Mouse (Mus musculus) liver, adult 2 months (tissue): ENCODE measurements around the gene Dyrk1a. TPM values are rescaled to one million over a fixed set of nuclear protein-coding genes. Genes with fewer than 3 reads are reported as not detected.

Source experiments
- DNase-seq: peaks from one replicate; pipeline ENCODE4 v3.0.0-alpha.2; 2011; ENCODE audit warnings: low read depth, low spot score; ENCODE audit errors: extremely low read depth
- H3K27ac ChIP-seq: fragments of 200-500 bp; replicated peaks from 2 replicates; pipeline ENCODE4 v1.5.1; 2012; ENCODE audit warnings: low read depth, mild to moderate bottlenecking, control low read depth, inconsistent platforms, low read length; ENCODE audit not compliant: insufficient read depth
- H3K27me3 ChIP-seq: fragments of 200-500 bp; 2 replicates; pipeline ENCODE4 v1.6.1; 2012; ENCODE audit warnings: mild to moderate bottlenecking, moderate library complexity, low read length, inconsistent platforms; ENCODE audit not compliant: control insufficient read depth, insufficient read depth
- H3K36me3 ChIP-seq: fragments of 200-500 bp; 2 replicates; pipeline ENCODE4 v1.6.1; 2012; ENCODE audit warnings: low read length, inconsistent platforms; ENCODE audit not compliant: control insufficient read depth, insufficient read depth
- H3K4me1 ChIP-seq: fragments of 200-500 bp; 2 replicates; pipeline ENCODE4 v1.6.1; 2011; ENCODE audit warnings: low read length; ENCODE audit not compliant: control insufficient read depth, insufficient read depth
- H3K4me3 ChIP-seq: fragments of 200-500 bp; 2 replicates; pipeline ENCODE4 v1.5.1; 2011; ENCODE audit warnings: low read depth, mild to moderate bottlenecking, control low read depth, low read length, moderate library complexity; ENCODE audit not compliant: insufficient read depth
- H3K79me2 ChIP-seq: fragments of 200-500 bp; 2 replicates; pipeline ENCODE4 v1.6.1; 2012; ENCODE audit warnings: inconsistent platforms, mild to moderate bottlenecking, low read length, moderate library complexity; ENCODE audit not compliant: control insufficient read depth, insufficient read depth
- H3K9ac ChIP-seq: fragments of 200-500 bp; 2 replicates; pipeline ENCODE4 v1.6.1; 2012; ENCODE audit warnings: low read depth, mild to moderate bottlenecking, control low read depth, inconsistent platforms, low read length
- CTCF ChIP-seq: fragments of 200-500 bp; IDR thresholded peaks from 2 replicates; pipeline ENCODE4 v1.5.1; 2011; ENCODE audit warnings: low read depth, low read length, control low read depth
- POLR2A ChIP-seq: fragments of 200-500 bp; IDR thresholded peaks from 2 replicates; pipeline ENCODE4 v1.6.1; 2011; ENCODE audit warnings: low read length, control low read depth; ENCODE audit not compliant: insufficient read depth; ENCODE audit errors: extremely low read depth
- whole genome bisulfite sequencing: fragments of 180-500 bp; shearing (Covaris S2); methylation state at CpG from one replicate; pipeline ENCODE4 v1.1.7; 2018; 5-methylcytosine and 5-hydroxymethylcytosine counted together
- polyA plus RNA-seq: library from polyadenylated mRNA; depleted of rRNA; stranded (reverse); fragments of >200 nt; gene quantifications from 2 replicates; pipeline ENCODE4 v1.2.3, GENCODE M21; 2012; rRNA removed
- total RNA-seq: library from RNA; depleted of rRNA; stranded (reverse); fragments of >200 nt; gene quantifications from 2 replicates; pipeline ENCODE4 v1.2.3, GENCODE M21; 2014; rRNA removed

The Dyrk1a gene
- total RNA-seq (12.2 and 12.6 TPM in 2 replicates), polyA plus RNA-seq (10.9 and 13.6 TPM in 2 replicates)

DNA sequence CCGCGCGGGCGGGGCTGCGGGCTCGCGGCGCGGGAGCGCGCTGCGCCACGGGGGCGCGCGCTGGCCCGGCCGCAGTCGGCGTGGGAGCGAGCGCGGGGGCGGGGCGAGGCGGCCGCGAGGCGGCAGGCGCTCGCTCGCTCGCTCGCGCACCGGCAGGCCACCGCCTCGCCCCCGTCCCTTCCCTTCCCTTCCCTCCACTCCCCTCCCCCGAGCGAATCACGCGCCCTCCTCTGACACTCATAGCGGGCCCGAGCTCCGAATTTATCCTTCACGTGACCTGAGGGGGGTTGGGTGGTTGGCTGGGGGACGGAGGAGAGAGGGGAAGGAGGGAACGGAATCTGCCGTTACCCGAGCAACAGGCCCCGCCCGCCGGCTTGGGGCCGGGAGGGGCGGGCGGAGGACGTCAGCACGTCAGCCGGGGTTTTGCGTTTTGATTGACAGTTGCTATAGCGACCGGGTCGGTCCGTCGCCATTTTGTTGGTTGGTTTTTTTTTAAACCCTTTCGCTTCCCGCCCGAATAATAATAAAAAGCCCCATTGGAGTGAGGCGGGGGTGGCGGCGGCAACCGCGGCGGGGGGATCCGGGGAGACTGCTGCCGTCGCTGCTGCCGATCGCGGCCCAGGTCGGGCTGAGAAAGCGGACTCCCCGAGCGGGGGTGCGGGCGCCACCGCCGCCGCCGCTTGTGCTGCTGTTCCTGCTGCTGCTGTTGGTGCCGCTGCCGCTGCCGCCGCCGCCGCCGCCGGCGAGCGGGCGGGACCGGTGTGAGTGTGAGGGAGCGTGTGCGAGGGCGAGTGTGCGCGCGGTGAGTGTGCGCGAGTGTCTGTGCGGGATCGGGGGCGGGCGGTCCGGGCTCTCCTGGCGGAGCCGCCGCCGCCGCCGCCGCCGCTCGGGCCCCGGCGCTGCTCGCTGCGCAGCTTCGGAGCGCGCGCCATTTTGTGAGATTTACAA is at the start of gene Dyrk1a:
Gene Dyrk1a, plus strand, starts transcription at position 782 of the 948 bp plus-strand sequence.
- WGBS = under 1% methylated on average over 107 of the region's 133 CpGs
- H3K79me2 ChIP-seq = peaks cover 22% of the 10 kb centered on the region; the same call in 1 of the 2 replicates
- H3K27me3 ChIP-seq = no peaks in the 10 kb centered on the region
- TF ChIP-seq CTCF (no peak), POLR2A (0 out of 2 replicates have a peak, but pooled peaks have one; percentile 17)
- peaks cover 18% of the 10 kb centered on the region for H3K4me1 ChIP-seq
- H3K36me3 ChIP-seq = no peaks in the 10 kb centered on the region
- peak within 1 kb of the TSS; percentile 100 for H3K9ac ChIP-seq
- peak within 1 kb of the TSS; percentile 100 for H3K27ac ChIP-seq
- DNase-seq = peak; percentile 93
- H3K4me3 ChIP-seq = peak within 1 kb of the TSS; percentile 99

GRCm38 (mm10) chr16:94523594-94524377 is 46.0 kb upstream of the Dyrk1a start:
- H3K79me2 ChIP-seq = peaks cover 16% of the 10 kb centered on the region; the same call in 1 of the 2 replicates
- no peaks in the 10 kb centered on the region for H3K27me3 ChIP-seq
- 53% methylated on average over 6 of the region's 6 CpGs for WGBS
- H3K27ac ChIP-seq = no peak overlapping the region
- TF ChIP-seq POLR2A = no peak
- TF ChIP-seq CTCF = no peak
- H3K4me1 ChIP-seq = peaks cover 15% of the 10 kb centered on the region
- no peaks in the 10 kb centered on the region for H3K36me3 ChIP-seq
- peak overlapping the region; percentile 28; the same call in 1 of the 2 replicates for H3K9ac ChIP-seq
- no peak overlapping the region for H3K4me3 ChIP-seq
- no peak for DNase-seq

DNA sequence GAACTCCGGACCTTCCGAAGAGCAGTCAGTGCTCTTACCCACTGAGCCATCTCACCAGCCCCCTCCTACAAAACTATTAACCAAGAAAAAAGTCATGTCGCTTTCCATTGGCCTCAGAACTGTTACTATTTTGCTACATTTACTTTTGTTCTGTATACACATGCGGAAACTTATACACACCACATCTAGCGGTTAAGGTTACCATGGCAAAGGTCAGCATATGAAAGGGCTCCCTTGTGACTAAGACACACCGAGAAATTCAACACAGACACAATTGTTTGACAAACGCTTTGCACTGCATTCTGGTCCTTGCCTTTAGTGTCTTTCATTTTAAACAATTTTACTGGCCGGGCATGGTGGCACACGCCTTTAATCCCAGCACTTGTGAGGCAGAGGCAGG is 45.1 kb upstream of the Dyrk1a start:
- DNase-seq = no peak
- Histone ChIP-seq H3K4me1 (peaks cover 15% of the 10 kb centered on the region; the same call in 1 of the 2 replicates), H3K4me3 (no peak overlapping the region), H3K36me3 (no peaks in the 10 kb centered on the region), H3K27me3 (no peaks in the 10 kb centered on the region), H3K9ac (no peak overlapping the region), H3K79me2 (peaks cover 16% of the 10 kb centered on the region; the same call in 1 of the 2 replicates), H3K27ac (no peak overlapping the region)
- no peak for TF ChIP-seq POLR2A
- TF ChIP-seq CTCF = no peak
- WGBS = 76% methylated on average over 9 of the region's 9 CpGs

DNA sequence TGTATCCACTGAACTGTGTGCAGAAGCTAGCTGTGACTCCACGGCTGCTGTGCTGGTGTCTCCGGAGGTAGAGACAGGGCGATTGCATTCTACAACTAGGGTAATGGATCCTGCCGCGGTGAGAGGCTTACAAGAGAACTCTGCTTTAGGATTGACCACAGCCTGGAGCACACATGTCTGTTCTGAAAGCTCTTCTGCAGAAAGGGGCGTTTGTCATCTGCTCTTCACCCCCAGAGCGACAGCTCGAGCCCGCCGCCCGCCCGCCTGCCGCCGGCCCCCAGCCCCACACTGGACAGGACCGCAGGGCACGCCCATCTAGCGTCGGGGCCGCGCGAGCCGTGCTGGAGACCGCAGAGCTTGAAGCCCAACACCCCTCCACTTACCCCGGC is 43.9 kb upstream of the Dyrk1a start:
- under 1% methylated on average over 24 of the region's 24 CpGs for WGBS
- H3K9ac ChIP-seq = peak overlapping the region; percentile 83
- peaks cover 15% of the 10 kb centered on the region; the same call in 1 of the 2 replicates for H3K4me1 ChIP-seq
- peaks cover 16% of the 10 kb centered on the region; the same call in 1 of the 2 replicates for H3K79me2 ChIP-seq
- no peak for TF ChIP-seq CTCF
- TF ChIP-seq POLR2A = no peak
- H3K27ac ChIP-seq = peak overlapping the region; percentile 83
- H3K36me3 ChIP-seq = no peaks in the 10 kb centered on the region
- peak overlapping the region; percentile 83 for H3K4me3 ChIP-seq
- DNase-seq = peak; percentile 39
- no peaks in the 10 kb centered on the region for H3K27me3 ChIP-seq

- Histone ChIP-seq H3K9ac (peak within 1 kb of the TSS; percentile 96), H3K4me3 (peak within 1 kb of the TSS; percentile 83), H3K4me1 (peaks cover 15% of the 10 kb centered on the region; the same call in 1 of the 2 replicates), H3K36me3 (no peaks in the 10 kb centered on the region), H3K27me3 (no peaks in the 10 kb centered on the region), H3K27ac (peak within 1 kb of the TSS; percentile 98), H3K79me2 (peaks cover 15% of the 10 kb centered on the region; the same call in 1 of the 2 replicates)
- DNase-seq = peak; percentile 90
- WGBS = under 1% methylated on average over 91 of the region's 93 CpGs
- TF ChIP-seq CTCF = no peak
- TF ChIP-seq POLR2A = peak; percentile 87
Observed at GRCm38 (mm10) chr16:94526344-94527151, 43.3 kb upstream of the Dyrk1a start, which contains the start of gene Vps26c. TSS of gene Vps26c (minus strand) at chr16:94526830.
